Mouse (Mus musculus) right cerebral cortex, postnatal 25 days (tissue): ENCODE data around the gene Btbd11.

Experiments
- DNase-seq: peaks from one replicate; pipeline ENCODE4 v3.0.0; 2022

Btbd11 gene

GRCm38 (mm10) chr10:85598603-85599542 is 212.3 kb downstream of the Btbd11 start:
- no peak for DNase-seq

GRCm38 (mm10) chr10:85602546-85602945 is 215.9 kb downstream of the Btbd11 start:
- no peak for DNase-seq

- no peak for DNase-seq
Measured at GRCm38 (mm10) chr10:85604556-85604955, 217.9 kb downstream of the Btbd11 start.

- DNase-seq: peak; percentile 65
Measured at GRCm38 (mm10) chr10:85608550-85609278, 222.1 kb downstream of the Btbd11 start.

- DNase-seq: no peak
Measured at GRCm38 (mm10) chr10:85617080-85617479, 230.5 kb downstream of the Btbd11 start.

- DNase-seq: no peak
Measured at GRCm38 (mm10) chr10:85617501-85618417, 231.1 kb downstream of the Btbd11 start.

GRCm38 (mm10) chr10:85621067-85621466 is 234.5 kb downstream of the Btbd11 start:
- no peak for DNase-seq

- peak; percentile 59 for DNase-seq
Measured at GRCm38 (mm10) chr10:85624504-85625169, 238.0 kb downstream of the Btbd11 start.

- DNase-seq: no peak
Measured at GRCm38 (mm10) chr10:85625170-85625686, 238.6 kb downstream of the Btbd11 start.

GRCm38 (mm10) chr10:85632030-85632429 is 245.4 kb downstream of the Btbd11 start:
- no peak for DNase-seq

GRCm38 (mm10) chr10:85633577-85633976 is 247.0 kb downstream of the Btbd11 start:
- no peak for DNase-seq

GRCm38 (mm10) chr10:85637580-85637979 is 251.0 kb downstream of the Btbd11 start:
- DNase-seq: no peak

GRCm38 (mm10) chr10:85638141-85638540 is 251.5 kb downstream of the Btbd11 start:
- DNase-seq: no peak

GRCm38 (mm10) chr10:85639581-85639980 is 253.0 kb downstream of the Btbd11 start:
- DNase-seq: no peak

- no peak for DNase-seq
Measured at GRCm38 (mm10) chr10:85640408-85640807, 253.8 kb downstream of the Btbd11 start.

- no peak for DNase-seq
Measured at GRCm38 (mm10) chr10:85645346-85645745, 258.7 kb downstream of the Btbd11 start.

GRCm38 (mm10) chr10:85651706-85652105 is 265.1 kb downstream of the Btbd11 start:
- peak; percentile 20 for DNase-seq

- no peak for DNase-seq
Measured at GRCm38 (mm10) chr10:85655881-85656280, 269.3 kb downstream of the Btbd11 start.

- DNase-seq: no peak
Measured at GRCm38 (mm10) chr10:85657886-85658285, 271.3 kb downstream of the Btbd11 start.

- DNase-seq: no peak
Measured at GRCm38 (mm10) chr10:85673512-85673921, 286.9 kb downstream of the Btbd11 start.

- DNase-seq: peak; percentile 28
Measured at GRCm38 (mm10) chr10:85678635-85679034, 292.0 kb downstream of the Btbd11 start.

GRCm38 (mm10) chr10:85682446-85682845 is 295.8 kb downstream of the Btbd11 start:
- DNase-seq: no peak
